Mouse (Mus musculus): Measurements from ENCODE around the gene Apol10a. TPM values are rescaled to one million over a fixed set of nuclear protein-coding genes. Genes with fewer than 3 reads are reported as not detected.
A peak's percentile ranks its signal among the peaks of the same experiment; 100 is the strongest.
"Not testable (repeated sequence)": the region's sequence is repeated elsewhere in the genome, so short reads cannot be mapped to it uniquely, and the experiment has no call there.

The Apol10a gene
- not detected in 2 replicates for polyA plus RNA-seq (2014; fragmentation: Nextera tagmentation; extraction: Ambion mirVana)

GRCm38 (mm10) chr15:77476693-77477092 is at the start of gene Apol10a:
Gene Apol10a, plus strand, starts transcription at chr15:77477047.
- H3K27me3 ChIP-seq (replicated peaks; ENCODE audit: control insufficient read depth, insufficient read depth, low read length); H3K36me3 ChIP-seq (ENCODE audit: control insufficient read depth, insufficient read depth, low read length); H3K4me1 ChIP-seq (ENCODE audit: control insufficient read depth, insufficient read depth, low read length); DNase-seq (ENCODE audit: low spot score); H3K9ac ChIP-seq (ENCODE audit: low read length); H3K4me2 ChIP-seq (ENCODE audit: low read length); H3K4me3 ChIP-seq (ENCODE audit: low read depth, low read length); H3K27ac ChIP-seq (ENCODE audit: low read depth, low read length); ATAC-seq; H3K9me3 ChIP-seq (replicated peaks; ENCODE audit: control insufficient read depth, low read length): not testable (repeated sequence)
- 75% methylated on average over 2 of the region's 2 CpGs for WGBS

DNA sequence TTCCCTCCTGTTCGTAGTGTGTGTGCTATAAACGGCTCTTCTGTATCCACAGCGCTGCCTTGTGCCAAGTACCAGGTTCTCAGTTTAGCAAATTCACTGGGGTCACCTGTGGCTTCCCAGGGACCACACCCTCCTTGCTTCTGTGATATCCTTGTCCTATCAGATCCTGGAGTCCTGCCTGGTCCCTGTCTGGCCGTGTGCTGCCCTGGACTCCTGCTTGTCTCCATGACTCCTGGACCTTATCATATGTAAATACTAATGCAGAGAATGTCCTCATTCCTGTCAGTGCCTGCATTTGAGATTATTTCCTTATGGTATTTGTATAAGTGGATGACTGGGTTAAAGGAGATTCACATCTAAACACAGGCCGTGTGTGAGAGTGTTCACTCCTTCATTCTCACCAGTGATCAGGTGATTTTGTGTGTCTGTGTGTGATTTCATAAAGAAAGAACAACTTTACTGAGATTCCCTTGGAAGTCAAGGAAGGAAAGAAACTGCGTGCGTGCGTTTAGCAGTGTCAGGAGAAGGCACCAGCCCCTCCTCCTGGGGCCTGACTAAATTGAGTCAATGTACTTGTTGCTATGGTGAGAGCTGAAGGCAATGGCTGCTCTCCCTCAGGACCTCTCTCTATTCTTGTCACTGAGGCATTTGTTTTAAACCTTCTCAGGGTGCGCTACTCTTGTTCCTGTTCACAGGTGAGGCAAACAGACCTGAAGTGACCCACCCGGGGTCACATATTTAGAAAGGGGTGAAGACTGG is 48.0 kb upstream of the Apol10a start:
- 70% methylated on average over 8 of the region's 10 CpGs for WGBS
- H3K4me1 ChIP-seq (ENCODE audit: control insufficient read depth, insufficient read depth, low read length); H3K27ac ChIP-seq (ENCODE audit: low read depth, low read length); ATAC-seq; H3K9ac ChIP-seq (ENCODE audit: low read length); H3K4me2 ChIP-seq (ENCODE audit: low read length); H3K36me3 ChIP-seq (ENCODE audit: control insufficient read depth, insufficient read depth, low read length); H3K27me3 ChIP-seq (replicated peaks; ENCODE audit: control insufficient read depth, insufficient read depth, low read length); H3K4me3 ChIP-seq (ENCODE audit: low read depth, low read length); H3K9me3 ChIP-seq (replicated peaks; ENCODE audit: control insufficient read depth, low read length); DNase-seq (ENCODE audit: low spot score): not testable (repeated sequence)

DNA sequence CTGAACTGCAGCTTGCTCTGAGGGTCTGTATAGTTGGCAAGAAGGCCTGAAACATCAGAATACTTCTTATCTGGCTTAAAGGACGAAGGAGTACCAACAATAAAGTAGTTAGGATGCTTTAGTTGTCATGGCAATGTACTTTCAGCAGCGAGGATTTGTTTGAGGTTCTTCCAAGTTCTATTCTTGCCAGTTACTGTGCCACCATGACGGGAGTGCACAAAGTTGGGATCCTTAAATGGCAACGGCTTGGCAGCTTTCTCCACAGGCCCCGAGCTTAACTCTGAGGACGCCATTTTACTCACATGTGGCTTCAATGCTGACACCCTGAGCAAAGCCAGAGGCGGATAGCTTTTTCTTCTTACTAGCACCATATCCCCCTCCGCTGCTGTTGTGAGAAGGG is 32.1 kb upstream of the Apol10a start:
- peak; percentile 45 for DNase-seq (ENCODE audit: low spot score)
- not testable (repeated sequence) for H3K4me3 ChIP-seq (ENCODE audit: low read depth, low read length); H3K36me3 ChIP-seq (ENCODE audit: control insufficient read depth, insufficient read depth, low read length); H3K9ac ChIP-seq (ENCODE audit: low read length); H3K4me2 ChIP-seq (ENCODE audit: low read length); H3K27me3 ChIP-seq (replicated peaks; ENCODE audit: control insufficient read depth, insufficient read depth, low read length); H3K4me1 ChIP-seq (ENCODE audit: control insufficient read depth, insufficient read depth, low read length); H3K27ac ChIP-seq (ENCODE audit: low read depth, low read length); H3K9me3 ChIP-seq (replicated peaks; ENCODE audit: control insufficient read depth, low read length); ATAC-seq
- 74% methylated on average over 8 of the region's 8 CpGs for WGBS

DNA sequence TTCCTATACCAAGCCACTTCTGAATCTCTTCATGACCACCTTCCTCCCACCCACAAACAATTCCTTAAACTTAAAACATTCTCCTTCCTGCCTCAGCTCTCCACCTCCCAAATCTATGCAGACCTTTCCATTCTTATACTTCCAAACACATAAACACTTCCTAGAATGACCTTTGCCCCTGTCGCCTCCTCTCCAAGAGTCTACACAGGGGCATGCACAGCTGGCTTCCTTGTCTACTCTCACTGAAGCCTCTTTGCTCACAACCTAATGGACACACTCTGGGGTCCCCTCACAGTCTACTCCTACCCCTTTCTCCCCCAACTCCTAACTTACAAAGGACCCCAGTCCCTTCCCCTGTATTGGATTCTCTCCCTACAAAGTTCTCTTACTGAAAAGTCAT is 31.2 kb upstream of the Apol10a start:
- not testable (repeated sequence) for H3K27ac ChIP-seq (ENCODE audit: low read depth, low read length); H3K9ac ChIP-seq (ENCODE audit: low read length); H3K36me3 ChIP-seq (ENCODE audit: control insufficient read depth, insufficient read depth, low read length); H3K9me3 ChIP-seq (replicated peaks; ENCODE audit: control insufficient read depth, low read length); H3K4me2 ChIP-seq (ENCODE audit: low read length); ATAC-seq; H3K4me1 ChIP-seq (ENCODE audit: control insufficient read depth, insufficient read depth, low read length); H3K4me3 ChIP-seq (ENCODE audit: low read depth, low read length); H3K27me3 ChIP-seq (replicated peaks; ENCODE audit: control insufficient read depth, insufficient read depth, low read length); DNase-seq (ENCODE audit: low spot score)
- WGBS, result 90% methylated on average over 1 of the region's 1 CpGs

- WGBS, result 86% methylated on average over 2 of the region's 2 CpGs
- H3K36me3 ChIP-seq (ENCODE audit: control insufficient read depth, insufficient read depth, low read length); ATAC-seq; H3K27ac ChIP-seq (ENCODE audit: low read depth, low read length); H3K4me2 ChIP-seq (ENCODE audit: low read length); H3K9ac ChIP-seq (ENCODE audit: low read length); H3K4me3 ChIP-seq (ENCODE audit: low read depth, low read length); H3K4me1 ChIP-seq (ENCODE audit: control insufficient read depth, insufficient read depth, low read length); H3K9me3 ChIP-seq (replicated peaks; ENCODE audit: control insufficient read depth, low read length); DNase-seq (ENCODE audit: low spot score); H3K27me3 ChIP-seq (replicated peaks; ENCODE audit: control insufficient read depth, insufficient read depth, low read length): not testable (repeated sequence)
Measured at GRCm38 (mm10) chr15:77447392-77447791, 29.5 kb upstream of the Apol10a start, which contains the start of gene Apol7b. Gene Apol7b, minus strand, starts transcription at chr15:77447492.

DNA sequence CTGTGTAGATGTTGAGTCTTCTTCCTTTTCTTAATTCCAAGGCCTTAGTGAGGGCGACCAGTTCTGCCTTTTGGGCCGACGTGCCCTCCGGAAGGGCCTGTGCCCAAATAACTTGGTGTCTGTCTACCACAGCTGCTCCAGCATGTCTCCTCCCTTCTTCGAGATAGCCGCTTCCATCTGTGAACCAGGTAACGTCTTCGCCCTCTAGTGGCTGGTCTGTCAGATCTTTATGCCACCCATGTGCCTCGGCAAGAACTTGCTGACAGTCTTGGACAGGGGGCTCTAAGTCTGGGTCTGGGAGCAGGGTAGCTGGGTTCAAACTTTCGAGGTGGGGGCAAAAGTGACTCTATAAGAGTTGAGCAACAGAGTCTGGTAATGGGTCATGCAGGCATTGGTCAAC is 26.9 kb upstream of the Apol10a start:
- WGBS, result 49% methylated on average over 10 of the region's 10 CpGs
- not testable (repeated sequence) for H3K9ac ChIP-seq (ENCODE audit: low read length); H3K4me1 ChIP-seq (ENCODE audit: control insufficient read depth, insufficient read depth, low read length); DNase-seq (ENCODE audit: low spot score); ATAC-seq; H3K4me2 ChIP-seq (ENCODE audit: low read length); H3K4me3 ChIP-seq (ENCODE audit: low read depth, low read length); H3K9me3 ChIP-seq (replicated peaks; ENCODE audit: control insufficient read depth, low read length); H3K27ac ChIP-seq (ENCODE audit: low read depth, low read length); H3K27me3 ChIP-seq (replicated peaks; ENCODE audit: control insufficient read depth, insufficient read depth, low read length); H3K36me3 ChIP-seq (ENCODE audit: control insufficient read depth, insufficient read depth, low read length)

DNA sequence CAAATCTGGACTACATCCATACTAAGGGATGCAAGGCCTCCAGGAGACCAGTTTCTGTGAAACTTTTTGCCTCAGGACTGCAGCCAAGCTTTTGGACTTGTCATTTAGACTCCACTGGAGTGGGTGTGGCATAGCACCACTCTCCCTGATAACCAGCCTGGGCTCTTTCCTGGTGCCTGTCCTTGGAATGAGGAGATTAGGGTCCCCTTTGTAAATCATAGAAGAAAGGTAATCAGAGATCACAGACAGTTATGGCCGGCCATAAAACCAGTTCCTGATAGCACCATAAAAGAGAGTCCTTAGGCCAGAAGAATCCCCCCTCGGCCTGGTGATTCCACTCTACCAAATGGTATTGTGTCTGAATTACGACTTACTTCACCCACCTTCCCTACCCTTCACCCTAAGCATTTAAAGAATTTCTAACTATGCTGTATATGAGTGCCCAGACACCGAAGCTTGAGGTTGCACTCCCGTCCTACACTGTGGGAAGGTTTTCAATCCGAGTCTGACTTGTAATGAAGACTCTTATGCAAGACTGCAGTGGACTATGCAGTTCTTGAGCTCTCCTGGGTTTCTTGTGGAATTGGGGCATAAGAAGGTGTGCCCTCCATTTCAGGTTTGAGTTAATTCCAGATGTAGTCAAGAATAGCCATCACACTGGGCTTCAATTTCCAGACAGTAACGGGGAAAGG is 2.0 kb upstream of the Apol10a start:
- H3K27me3 ChIP-seq (replicated peaks; ENCODE audit: control insufficient read depth, insufficient read depth, low read length); H3K9ac ChIP-seq (ENCODE audit: low read length); DNase-seq (ENCODE audit: low spot score); H3K4me1 ChIP-seq (ENCODE audit: control insufficient read depth, insufficient read depth, low read length); H3K4me3 ChIP-seq (ENCODE audit: low read depth, low read length); H3K9me3 ChIP-seq (replicated peaks; ENCODE audit: control insufficient read depth, low read length); H3K36me3 ChIP-seq (ENCODE audit: control insufficient read depth, insufficient read depth, low read length); ATAC-seq; H3K27ac ChIP-seq (ENCODE audit: low read depth, low read length); H3K4me2 ChIP-seq (ENCODE audit: low read length): not testable (repeated sequence)
- 91% methylated on average over 7 of the region's 7 CpGs for WGBS

DNA sequence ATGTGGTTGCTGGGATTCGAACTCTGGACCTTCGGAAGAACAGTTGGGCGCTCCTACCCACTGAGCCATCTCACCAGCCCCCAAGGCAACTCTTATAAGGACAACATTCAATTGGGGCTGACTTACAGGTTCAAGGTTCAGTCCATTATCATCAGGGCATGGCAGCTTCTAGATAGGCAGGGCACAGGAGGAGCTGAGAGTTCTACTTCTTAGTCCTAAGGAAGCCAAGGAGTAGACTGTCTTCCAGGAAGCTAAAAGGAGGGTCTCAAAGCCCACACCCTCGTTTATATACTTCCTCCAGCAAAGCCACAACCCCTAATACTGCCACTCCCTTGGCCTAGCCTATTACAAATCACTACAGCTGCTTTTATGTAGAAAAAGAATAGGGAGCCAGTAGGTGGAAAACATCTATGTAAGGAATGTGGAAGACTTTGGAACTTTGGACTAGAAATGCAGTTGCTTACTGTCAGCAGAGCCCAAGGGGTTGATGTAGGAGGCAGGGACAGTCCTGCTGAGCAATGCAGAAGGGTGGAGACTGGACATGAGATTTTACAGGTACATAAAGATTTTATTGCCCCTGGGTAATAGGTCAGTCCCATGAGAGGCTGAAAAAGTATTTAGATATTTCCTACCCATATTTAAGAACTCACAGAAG is 5.4 kb downstream of the Apol10a start:
- ATAC-seq (no peak), DNase-seq (ENCODE audit: low spot score) (no peak)
- H3K9ac ChIP-seq (ENCODE audit: low read length), result no peak overlapping the region
- 74% methylated on average over 4 of the region's 4 CpGs for whole genome bisulfite sequencing
- H3K27me3 ChIP-seq (replicated peaks; ENCODE audit: control insufficient read depth, insufficient read depth, low read length), result no peaks in the 10 kb centered on the region
- no peak overlapping the region for H3K4me2 ChIP-seq (ENCODE audit: low read length)
- no peak overlapping the region for H3K4me3 ChIP-seq (ENCODE audit: low read depth, low read length)
- no peak overlapping the region for H3K27ac ChIP-seq (ENCODE audit: low read depth, low read length)
- H3K9me3 ChIP-seq (replicated peaks; ENCODE audit: control insufficient read depth, low read length), result no peaks in the 10 kb centered on the region
- H3K4me1 ChIP-seq (ENCODE audit: control insufficient read depth, insufficient read depth, low read length), result no peaks in the 10 kb centered on the region
- no peaks in the 10 kb centered on the region for H3K36me3 ChIP-seq (ENCODE audit: control insufficient read depth, insufficient read depth, low read length)

DNA sequence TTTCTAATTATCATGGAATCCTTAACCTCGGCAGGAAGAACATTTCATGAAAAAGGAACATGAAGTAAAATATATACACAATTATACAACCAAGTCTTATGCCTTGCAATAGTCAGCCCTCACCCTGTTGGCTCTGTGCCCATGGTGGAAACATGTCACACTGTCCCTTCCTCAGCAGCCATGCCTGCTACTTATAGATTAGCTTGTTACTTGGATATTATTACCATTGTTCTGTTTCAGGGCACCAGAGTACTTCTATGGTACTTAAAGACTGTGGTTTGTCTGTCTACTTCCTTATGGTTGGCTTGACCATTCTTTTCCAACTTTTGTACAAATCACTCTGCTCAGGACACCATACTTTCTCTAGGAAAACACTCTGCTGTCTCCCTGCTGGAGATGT is 16.3 kb downstream of the Apol10a start:
- H3K27me3 ChIP-seq (replicated peaks; ENCODE audit: control insufficient read depth, insufficient read depth, low read length); H3K4me1 ChIP-seq (ENCODE audit: control insufficient read depth, insufficient read depth, low read length); H3K4me2 ChIP-seq (ENCODE audit: low read length); ATAC-seq; H3K9me3 ChIP-seq (replicated peaks; ENCODE audit: control insufficient read depth, low read length); DNase-seq (ENCODE audit: low spot score); H3K9ac ChIP-seq (ENCODE audit: low read length); H3K4me3 ChIP-seq (ENCODE audit: low read depth, low read length); H3K27ac ChIP-seq (ENCODE audit: low read depth, low read length); H3K36me3 ChIP-seq (ENCODE audit: control insufficient read depth, insufficient read depth, low read length): not testable (repeated sequence)
- WGBS, result no CpG with 5 or more reads among the region's 1 CpGs

Data from forebrain, embryonic 14.5 days (tissue).